Mouse (Mus musculus) neural tube, embryonic 11.5 days (tissue): Measurements from ENCODE around the gene Cbfa2t3. TPM values are rescaled to one million over a fixed set of nuclear protein-coding genes. Genes with fewer than 3 reads are reported as not detected.

Experiments
- ATAC-seq: fragments of 200-750 bp; cut with Nextera tagmentation; 2 replicates; pipeline ENCODE4 v1.8.0; 2017; ENCODE audit warnings: moderate number of reproducible peaks, mild to moderate bottlenecking, moderate TSS enrichment, moderate library complexity; ENCODE audit not compliant: insufficient read depth, low FRiP score, low TSS enrichment
- DNase-seq: peaks from one replicate; pipeline ENCODE4 v3.0.0-alpha.2; 2015; ENCODE audit warnings: low spot score
- H3K27ac ChIP-seq: fragments of 300-500 bp; sonication (generic); 2 replicates; pipeline ENCODE4 v1.5.1; 2014; ENCODE audit warnings: low read depth, mild to moderate bottlenecking, low read length
- H3K27me3 ChIP-seq: fragments of 300-500 bp; sonication (generic); 2 replicates; pipeline ENCODE4 v1.6.1; 2014; ENCODE audit warnings: mild to moderate bottlenecking, low read length, mixed read lengths; ENCODE audit not compliant: control insufficient read depth, insufficient read depth
- H3K36me3 ChIP-seq: fragments of 300-500 bp; sonication (generic); 2 replicates; pipeline ENCODE4 v1.6.1; 2014; ENCODE audit warnings: mild to moderate bottlenecking, low read length, moderate library complexity, mixed read lengths; ENCODE audit not compliant: control insufficient read depth, insufficient read depth
- H3K4me1 ChIP-seq: fragments of 300-500 bp; sonication (generic); 2 replicates; pipeline ENCODE4 v1.6.1; 2014; ENCODE audit warnings: low read length, mixed read lengths; ENCODE audit not compliant: control insufficient read depth, insufficient read depth
- H3K4me2 ChIP-seq: fragments of 300-500 bp; sonication (generic); 2 replicates; pipeline ENCODE4 v1.6.1; 2014; ENCODE audit warnings: low read depth, mild to moderate bottlenecking, moderate library complexity
- H3K4me3 ChIP-seq: fragments of 300-500 bp; sonication (generic); 2 replicates; pipeline ENCODE4 v1.5.1; 2014; ENCODE audit warnings: low read depth, low read length
- H3K9ac ChIP-seq: fragments of 300-500 bp; sonication (generic); 2 replicates; pipeline ENCODE4 v1.6.1; 2014; ENCODE audit warnings: mild to moderate bottlenecking, low read length
- H3K9me3 ChIP-seq: fragments of 300-500 bp; sonication (generic); 2 replicates; pipeline ENCODE4 v1.6.1; 2016; ENCODE audit warnings: low read length; ENCODE audit not compliant: control insufficient read depth
- WGBS: fragments of 180-500 bp; shearing (Covaris S2); extraction: QIAGEN DNeasy Blood & Tissue Kit; methylation state at CpG from one replicate; pipeline ENCODE4 v1.1.7; 2014; 5-methylcytosine and 5-hydroxymethylcytosine counted together
- microRNA-seq: library from miRNA; unstranded; fragments of <30 nt; microRNA quantifications from one replicate; pipeline ENCODE4, GENCODE M21; 2016
- polyA plus RNA-seq: library from polyadenylated mRNA; unstranded; fragments of >200 nt; fragmentation: Nextera tagmentation; extraction: Ambion mirVana; gene quantifications from 2 replicates; pipeline ENCODE4 v1.2.1, GENCODE M21; 2014

Gene Cbfa2t3
- polyA plus RNA-seq, 1 experiment from 2014 or later, result 8.5 TPM

- DNase-seq (peak; percentile 92), ATAC-seq (peak; percentile 81)
- Histone ChIP-seq H3K4me1 (peaks cover 20% of the 10 kb centered on the region), H3K4me3 (peak within 1 kb of the TSS; percentile 64), H3K27me3 (no peaks in the 10 kb centered on the region), H3K9me3 (no peaks in the 10 kb centered on the region), H3K4me2 (peak within 1 kb of the TSS; percentile 92), H3K27ac (peak within 1 kb of the TSS; percentile 54; the same call in 1 of the 2 replicates), H3K36me3 (peaks cover 9% of the 10 kb centered on the region), H3K9ac (peak within 1 kb of the TSS; percentile 87)
- WGBS, result under 1% methylated on average over 39 of the region's 39 CpGs
Measured at GRCm38 (mm10) chr8:122576648-122577022, 122.3 kb downstream of the Cbfa2t3 start, which contains the start of gene Aprt. Gene Aprt (minus strand): TSS chr8:122576909.

GRCm38 (mm10) chr8:122575735-122576647, 122.9 kb downstream of the Cbfa2t3 start:
- Histone ChIP-seq H3K9ac (peak overlapping the region; percentile 87), H3K36me3 (peaks cover 16% of the 10 kb centered on the region), H3K4me3 (peak overlapping the region; percentile 64), H3K27me3 (no peaks in the 10 kb centered on the region), H3K4me2 (peak overlapping the region; percentile 92), H3K4me1 (peaks cover 20% of the 10 kb centered on the region), H3K9me3 (no peaks in the 10 kb centered on the region), H3K27ac (peak overlapping the region; percentile 54; the same call in 1 of the 2 replicates)
- 20% methylated on average over 21 of the region's 21 CpGs for WGBS
- ATAC-seq (no peak), DNase-seq (no peak)

- Histone ChIP-seq H3K4me1 (peaks cover 20% of the 10 kb centered on the region), H3K27ac (no peak overlapping the region), H3K36me3 (peaks cover 17% of the 10 kb centered on the region), H3K4me2 (no peak overlapping the region; the same call in 1 of the 2 replicates), H3K9ac (no peak overlapping the region), H3K27me3 (no peaks in the 10 kb centered on the region), H3K4me3 (no peak overlapping the region), H3K9me3 (no peaks in the 10 kb centered on the region)
- ATAC-seq (no peak), DNase-seq (no peak)
- WGBS, result 79% methylated on average over 8 of the region's 8 CpGs
Measured at GRCm38 (mm10) chr8:122575286-122575685, 123.6 kb downstream of the Cbfa2t3 start.

Small RNA genes within 50 kb of the gene (microRNA-seq; reads per million reads assigned to microRNA genes)
- gene Mir6396, result not detected

Other genes starting within 250 kb of the Cbfa2t3 start
- not detected in 2 replicates for gene Snai3, start 238.4 kb downstream of the Cbfa2t3 start, polyA plus RNA-seq
- gene Rnf166, start 223.0 kb downstream of the Cbfa2t3 start, polyA plus RNA-seq, result 30.1 and 31.1 TPM in 2 replicates
- gene Ctu2, start 223.0 kb downstream of the Cbfa2t3 start, polyA plus RNA-seq, result 62.0 and 76.9 TPM in 2 replicates
- 5.5 and 7.5 TPM in 2 replicates for gene Piezo1, start 147.8 kb downstream of the Cbfa2t3 start, polyA plus RNA-seq
- 34.3 and 37.1 TPM in 2 replicates for gene Cdt1, start 131.1 kb downstream of the Cbfa2t3 start, polyA plus RNA-seq
- 219 and 243 TPM in 2 replicates for gene Aprt, start 122.2 kb downstream of the Cbfa2t3 start, polyA plus RNA-seq
- gene Galns, start 87.6 kb downstream of the Cbfa2t3 start, polyA plus RNA-seq, result 5.4 and 6.6 TPM in 2 replicates
- gene Trappc2l, start 87.5 kb downstream of the Cbfa2t3 start, polyA plus RNA-seq, result 55.6 and 59.7 TPM in 2 replicates
- not detected in 2 replicates for gene Pabpn1l, start 76.4 kb downstream of the Cbfa2t3 start, polyA plus RNA-seq
- 15.4 and 16.2 TPM in 2 replicates for gene Acsf3, start 76.4 kb upstream of the Cbfa2t3 start, polyA plus RNA-seq
- gene Cdh15, start 148.9 kb upstream of the Cbfa2t3 start, polyA plus RNA-seq, result 8.3 and 9.0 TPM in 2 replicates